Mouse (Mus musculus) kidney, postnatal 14 days (tissue): ENCODE measurements around the gene Emc8.

Experiments
- DNase-seq: peaks from one replicate; pipeline ENCODE4 v3.0.0; 2022; ENCODE audit warnings: mixed read lengths

The Emc8 gene

DNA sequence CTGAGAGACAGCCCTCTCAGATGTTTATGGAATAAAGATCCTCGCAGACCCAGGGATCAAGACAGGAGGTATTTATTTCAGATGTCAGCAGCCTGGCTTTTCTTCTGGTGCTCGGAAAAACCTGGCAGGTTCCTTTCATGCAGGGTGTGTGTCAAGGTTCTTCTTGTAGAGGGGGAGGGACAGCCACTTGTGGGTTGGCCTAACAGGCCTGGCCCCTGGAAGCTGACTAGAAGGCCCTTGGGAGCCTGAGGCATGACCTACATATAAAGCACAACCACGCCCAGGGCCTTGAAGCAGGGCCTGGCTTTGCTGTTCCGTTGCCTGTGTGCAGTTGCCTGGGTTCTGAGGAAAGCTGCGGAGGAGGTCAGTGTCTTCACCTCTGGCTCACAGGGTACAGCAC, 16.7 kb upstream of the Emc8 start:
- no peak for DNase-seq

DNA sequence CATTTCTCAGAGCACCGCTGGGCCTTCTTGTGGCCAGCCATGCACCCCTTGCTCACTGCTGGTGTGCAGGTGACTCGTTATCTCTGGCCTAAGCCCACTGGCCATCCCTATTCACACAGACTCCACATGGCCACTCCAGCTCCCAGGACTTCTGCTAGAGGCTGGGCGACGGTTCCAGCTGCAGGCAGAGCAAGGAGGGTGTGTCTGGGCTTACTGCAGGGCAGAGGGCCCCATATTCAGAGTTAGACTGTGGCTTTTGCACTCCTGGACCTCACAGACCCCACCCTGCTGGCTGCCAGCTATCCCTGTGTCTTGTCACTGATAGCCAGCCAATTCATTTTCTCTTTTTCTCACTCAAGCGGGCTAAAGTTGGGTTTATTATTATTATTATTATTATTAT, 15.7 kb upstream of the Emc8 start:
- no peak for DNase-seq

DNA sequence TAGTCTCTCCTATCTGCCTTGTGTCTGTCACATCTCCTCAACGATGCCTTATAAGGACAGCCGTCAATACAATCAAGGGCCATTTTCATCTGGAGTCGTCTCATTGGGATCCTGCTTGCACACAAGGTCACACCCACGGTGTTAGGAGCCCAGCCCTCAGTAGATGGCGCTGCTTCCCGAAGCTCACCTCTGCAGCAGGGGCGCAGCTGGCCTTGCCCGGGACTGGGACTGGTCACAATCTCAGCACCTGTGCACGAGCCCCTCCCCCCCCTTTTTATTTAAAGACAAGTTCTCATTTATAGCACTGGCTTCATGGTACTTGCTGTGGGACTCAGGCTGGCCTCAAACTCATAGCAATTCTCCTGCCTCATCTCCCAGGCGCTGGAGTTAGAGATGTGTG, 15.2 kb upstream of the Emc8 start:
- DNase-seq = peak; percentile 86

DNA sequence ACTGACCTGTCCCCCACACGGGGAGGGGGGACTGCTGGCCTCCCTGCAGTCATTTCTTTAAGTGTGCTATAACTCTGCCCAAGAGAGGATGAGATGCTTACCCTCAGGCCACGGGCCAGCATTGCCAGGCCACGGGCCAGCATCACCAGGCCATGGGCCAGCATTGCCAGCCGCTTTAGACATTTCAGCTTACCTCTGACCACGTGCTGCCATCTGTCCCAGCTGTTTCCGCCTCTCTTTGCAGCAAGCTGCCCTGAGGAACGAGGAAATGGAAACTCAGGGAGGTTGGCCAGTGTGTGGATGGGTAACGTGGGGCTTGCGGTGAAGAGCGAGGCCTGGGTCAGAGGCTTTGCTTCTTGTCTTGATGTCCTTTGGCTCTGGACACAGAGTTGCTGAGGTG, 12.7 kb upstream of the Emc8 start:
- no peak for DNase-seq

DNA sequence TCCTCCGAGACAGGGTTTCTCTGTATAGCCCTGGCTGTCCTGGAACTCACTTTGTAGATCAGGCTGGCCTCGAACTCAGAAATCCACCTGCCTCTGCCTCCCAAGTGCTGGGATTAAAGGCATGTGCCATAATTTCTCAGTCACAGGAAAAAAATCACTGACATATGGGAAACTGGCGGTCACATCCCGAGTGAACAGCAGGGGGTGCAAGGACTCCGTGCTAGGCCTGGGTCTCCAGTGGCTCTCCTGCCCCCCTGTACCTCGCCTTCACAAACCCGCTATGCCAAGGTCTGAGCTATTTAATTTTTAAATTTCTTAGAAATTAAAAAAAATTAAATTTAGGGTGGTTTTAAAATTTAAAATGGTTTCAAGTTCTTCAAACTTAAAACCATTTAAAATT, 12.0 kb upstream of the Emc8 start:
- peak; percentile 67 for DNase-seq

DNA sequence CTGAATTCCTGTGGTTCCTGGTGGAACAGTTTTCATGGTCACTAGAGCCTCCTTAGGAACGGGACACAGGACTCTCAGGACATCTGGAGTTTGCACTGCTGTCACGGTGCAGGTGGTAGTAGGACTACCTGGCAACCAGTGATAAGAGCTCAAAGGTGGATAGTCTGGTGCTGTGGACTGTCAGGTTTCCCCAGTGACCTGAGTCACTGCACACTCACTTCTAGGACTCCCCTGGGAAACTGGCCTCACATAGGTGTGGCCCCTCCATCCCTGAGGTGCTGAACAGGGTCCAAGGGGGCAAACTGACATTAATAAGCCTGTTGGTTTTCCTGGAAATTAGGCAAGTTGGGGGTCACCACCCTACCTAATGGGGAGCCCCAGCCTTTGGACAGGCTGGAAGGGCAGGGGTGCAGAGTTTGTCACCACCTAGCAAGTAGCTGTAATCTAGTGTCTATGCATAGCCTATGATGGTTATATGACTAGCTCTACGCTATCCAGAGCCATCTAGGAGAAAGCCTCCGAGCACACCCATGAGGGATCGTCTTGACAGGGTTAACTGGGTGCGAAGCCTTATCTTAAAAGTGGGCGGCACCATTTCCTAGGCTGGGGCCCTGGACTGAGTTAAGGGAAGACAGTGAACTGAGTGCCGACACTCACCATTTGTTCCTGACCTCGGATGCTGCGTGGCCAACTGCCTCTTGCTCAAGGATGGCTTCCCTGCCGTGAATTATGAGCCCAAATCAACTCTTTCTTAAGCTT, 11.4 kb upstream of the Emc8 start:
- DNase-seq = no peak

DNA sequence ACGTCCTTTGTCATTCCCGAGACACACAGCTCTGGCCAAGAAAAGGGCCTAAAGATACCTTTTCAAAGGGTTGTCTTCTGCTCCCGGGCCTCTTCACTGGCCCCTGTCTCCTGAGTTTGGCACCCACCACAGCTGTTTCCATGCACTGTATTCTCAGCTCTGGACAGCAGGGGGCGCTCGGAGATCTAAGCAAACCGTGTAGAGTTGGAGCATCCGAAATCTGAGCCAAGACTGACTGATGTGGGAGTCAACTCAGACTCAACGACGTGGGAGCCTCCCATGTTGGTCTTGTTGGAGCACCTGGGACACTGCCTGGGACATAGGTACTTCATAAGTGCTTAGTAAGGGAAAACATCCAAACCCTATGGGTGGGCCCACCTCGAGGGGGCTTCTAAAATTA, 10.1 kb upstream of the Emc8 start:
- DNase-seq = peak; percentile 88

DNA sequence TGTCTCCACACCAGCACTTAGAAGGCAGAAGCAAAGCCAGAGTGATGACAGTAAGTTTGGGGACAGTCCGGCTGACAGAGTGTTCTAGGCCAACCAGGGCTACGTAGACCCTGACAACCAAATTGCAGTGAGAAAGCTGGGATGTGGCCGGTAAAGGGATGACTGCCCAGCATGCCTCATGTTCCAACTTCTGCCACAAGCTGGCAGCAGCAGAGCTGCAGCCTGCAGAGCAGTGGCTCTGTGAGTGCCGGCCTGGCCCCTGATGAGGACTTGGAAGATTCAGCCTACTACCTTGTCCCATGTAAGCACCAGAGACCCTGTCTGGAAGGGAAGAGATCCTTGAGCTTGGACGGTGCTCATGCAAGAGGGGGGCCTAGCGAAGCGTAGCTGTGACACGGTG, 7.3 kb upstream of the Emc8 start:
- DNase-seq = no peak

DNA sequence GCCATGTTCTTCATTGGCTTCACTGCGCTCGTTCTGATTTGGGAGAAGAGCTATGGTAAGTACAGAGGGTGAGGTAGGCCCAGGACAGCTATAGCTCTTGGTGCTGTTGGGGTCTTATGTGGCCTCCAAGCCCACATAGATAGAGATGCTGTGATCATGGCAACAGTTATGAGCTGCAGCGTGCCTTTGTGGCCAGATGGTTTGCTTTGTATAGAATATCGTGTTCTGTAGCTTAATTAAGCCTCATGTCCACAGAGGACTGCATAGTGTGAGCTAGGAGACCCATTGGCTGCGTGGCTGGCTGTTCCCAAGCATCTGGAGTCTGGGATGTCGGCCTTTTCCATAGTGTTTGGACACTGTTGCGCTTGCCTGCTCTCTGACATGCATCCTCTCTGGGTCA, 4.9 kb upstream of the Emc8 start:
- no peak for DNase-seq

DNA sequence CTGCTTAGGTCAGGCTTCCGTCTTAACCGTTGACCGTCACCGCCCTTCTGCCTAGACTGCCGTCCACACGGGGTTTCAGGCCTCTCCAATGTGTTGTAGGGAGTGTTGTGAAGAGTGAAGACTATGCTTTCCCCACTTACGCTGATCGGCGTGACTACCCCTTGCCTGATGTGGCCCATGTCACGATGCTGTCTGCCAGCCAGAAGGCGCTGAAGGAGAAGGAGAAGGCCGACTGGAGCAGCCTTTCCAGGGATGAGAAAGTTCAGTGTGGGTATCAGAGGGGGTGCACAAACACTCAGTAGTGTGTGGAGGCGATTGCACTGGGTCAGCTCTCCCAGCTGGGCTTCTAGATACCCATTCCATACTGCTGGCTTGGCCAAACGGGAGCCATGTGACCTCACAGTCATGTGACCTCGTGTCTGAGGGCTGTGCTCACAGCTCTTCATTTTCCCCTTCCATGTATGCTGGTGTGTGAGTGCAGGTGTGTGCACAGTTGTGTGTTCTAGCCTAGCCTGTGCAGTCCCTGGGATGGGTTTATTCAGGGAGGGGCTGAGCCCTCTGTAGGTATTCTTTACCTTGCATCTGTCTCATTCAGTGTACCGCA, 4.4 kb upstream of the Emc8 start:
- no peak for DNase-seq

DNA sequence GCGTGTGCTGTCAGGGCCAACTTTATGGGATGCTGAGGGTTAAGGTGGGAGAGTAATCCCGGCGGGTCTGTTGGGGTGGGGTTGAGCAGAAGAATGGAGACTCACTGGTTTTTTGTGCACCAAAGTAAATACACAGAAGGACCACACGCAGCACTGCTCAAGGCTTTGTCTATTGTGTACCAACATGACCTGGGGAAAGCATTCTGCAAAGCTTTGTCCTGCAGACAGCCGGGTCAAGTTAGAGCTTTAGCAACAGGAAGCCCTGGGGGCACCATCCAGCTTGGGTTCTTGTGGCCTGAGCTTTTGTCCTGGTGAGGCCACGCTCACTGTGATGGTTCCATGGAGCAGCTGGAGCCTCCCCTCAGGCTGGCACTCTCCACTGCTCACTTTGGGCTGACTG, 3.4 kb upstream of the Emc8 start:
- no peak for DNase-seq

DNA sequence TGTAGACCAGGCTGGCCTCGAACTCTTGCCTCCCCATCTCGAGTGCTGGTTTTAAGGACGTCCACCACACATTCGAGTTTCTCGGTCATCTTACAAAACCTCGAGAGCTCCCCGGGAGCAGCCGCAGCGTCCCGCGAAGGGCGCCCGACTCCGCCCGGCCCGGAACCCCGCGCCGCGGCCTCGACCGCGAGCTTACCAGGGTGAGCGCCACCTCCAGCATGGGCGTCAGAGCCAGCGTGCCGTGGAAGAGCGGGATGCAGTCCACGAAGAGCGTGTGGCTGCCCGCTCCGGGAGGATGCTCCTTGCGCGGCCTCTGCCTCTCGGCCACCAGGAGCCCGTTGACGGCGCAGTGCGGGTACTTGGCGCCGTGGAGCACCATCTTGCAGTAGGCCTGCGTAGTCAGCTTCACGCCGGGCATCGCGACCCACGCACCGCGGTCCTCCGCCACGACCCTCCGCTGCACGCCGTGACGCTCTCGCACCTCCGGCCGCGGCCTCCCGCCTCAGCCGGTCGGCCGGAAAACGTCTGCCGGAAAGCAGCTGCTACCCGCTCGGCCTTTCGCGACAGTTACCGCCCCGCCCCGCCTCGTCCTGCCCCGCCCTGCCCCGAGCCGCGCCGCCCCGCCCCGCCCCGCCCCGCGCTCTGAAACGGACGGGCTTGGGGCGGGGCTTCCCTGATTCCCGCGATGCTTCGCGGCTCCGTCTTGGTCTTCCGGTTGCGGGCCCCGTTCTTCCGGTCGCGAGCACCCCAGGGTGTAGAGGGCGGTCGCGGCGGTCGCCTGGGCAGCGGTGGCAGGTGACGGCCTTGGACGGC, 606 bp downstream of the Emc8 start, which contains the start of the genes Gm27021 and Cox4i1:
TSS of gene Gm27021 (minus strand) at position 519 of the 813 bp plus-strand sequence.
TSS of gene Cox4i1 (plus strand) at position 662 of the 813 bp plus-strand sequence.
- DNase-seq = peak; percentile 96

DNA sequence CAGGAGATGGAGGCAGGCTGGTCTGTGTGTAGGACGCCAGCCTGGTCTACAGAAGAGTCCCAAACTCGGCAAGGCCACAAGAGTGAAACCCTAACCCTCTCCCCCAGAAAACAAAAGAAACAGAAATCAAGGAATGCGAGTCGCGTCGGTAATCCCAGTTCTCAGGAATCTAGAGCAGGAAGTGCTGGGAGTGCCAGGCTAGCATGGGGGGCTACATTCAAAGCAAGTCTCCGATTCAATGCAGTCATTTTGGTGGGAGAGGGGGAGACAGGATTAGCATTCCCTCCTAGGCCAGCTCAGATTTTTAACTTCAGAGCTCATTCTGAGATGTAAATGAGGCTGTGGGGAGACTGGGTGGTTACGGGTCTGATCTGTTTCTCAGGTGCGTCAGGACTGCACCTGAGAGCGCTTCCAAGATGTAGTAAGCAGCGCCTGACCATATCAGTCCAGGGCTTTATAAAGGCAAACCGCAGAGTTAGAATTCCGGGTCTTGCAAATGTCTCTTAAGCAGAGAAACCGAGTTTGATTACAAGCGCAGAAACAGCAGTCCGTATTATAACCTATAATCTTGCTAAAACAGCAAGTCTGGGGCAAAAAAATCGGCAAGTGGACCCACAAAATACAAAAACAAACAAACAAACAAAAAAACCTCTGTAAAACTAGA, 1.4 kb downstream of the Emc8 start:
- no peak for DNase-seq

DNA sequence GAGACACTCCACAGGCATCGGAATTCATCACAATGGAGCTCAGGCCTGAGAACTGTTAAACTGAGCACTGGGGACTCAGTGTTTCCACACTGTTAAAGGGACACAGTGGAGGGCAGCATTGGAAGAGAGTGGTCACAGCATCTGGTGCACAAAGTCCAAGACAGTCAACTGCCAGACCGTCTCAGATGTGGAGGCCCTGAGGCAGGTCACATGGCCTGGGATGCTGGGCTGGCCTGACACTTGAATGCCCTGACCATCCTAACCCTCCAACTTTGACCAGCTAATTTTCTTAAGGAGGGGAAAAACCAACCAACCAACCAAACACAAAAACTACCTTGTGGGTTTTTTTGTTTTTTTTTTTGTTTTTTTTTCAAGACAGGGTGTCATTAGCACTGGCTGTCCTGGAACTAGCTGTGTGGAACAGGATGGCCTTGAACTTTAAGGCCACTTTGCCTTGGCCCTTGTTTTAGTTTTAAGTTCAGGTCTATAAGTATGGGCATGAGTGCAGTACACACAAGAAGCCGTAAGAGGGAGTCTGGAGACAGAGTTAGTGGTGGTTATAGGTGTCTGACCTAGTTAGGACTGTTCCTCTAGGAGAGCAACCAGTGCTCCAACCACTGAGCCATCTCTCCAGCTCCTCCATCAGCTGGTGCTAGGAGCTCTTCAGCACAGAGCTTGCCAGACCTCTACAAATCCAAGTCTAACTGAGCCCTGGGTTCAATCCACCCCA, 2.5 kb downstream of the Emc8 start:
- DNase-seq = no peak

DNA sequence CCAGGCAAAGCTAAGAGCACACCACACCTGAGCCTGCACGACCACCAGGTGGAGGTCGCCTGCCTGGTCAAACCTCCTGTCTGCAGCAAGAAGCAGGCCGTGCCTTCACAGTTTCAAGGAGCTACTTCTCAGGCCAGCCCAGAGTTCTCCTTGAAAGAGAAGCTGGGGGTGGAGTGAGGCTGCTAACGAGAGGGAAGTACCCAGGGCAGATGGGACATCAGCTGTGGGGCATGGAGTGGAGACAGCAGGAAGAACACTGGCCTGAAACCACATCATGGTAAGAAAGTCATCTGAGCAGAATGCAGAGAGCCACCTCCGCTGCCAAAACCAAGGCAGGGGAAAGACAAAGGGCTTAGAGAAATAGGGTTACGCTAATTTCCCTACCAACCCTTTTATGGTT, 3.8 kb downstream of the Emc8 start:
- no peak for DNase-seq

DNA sequence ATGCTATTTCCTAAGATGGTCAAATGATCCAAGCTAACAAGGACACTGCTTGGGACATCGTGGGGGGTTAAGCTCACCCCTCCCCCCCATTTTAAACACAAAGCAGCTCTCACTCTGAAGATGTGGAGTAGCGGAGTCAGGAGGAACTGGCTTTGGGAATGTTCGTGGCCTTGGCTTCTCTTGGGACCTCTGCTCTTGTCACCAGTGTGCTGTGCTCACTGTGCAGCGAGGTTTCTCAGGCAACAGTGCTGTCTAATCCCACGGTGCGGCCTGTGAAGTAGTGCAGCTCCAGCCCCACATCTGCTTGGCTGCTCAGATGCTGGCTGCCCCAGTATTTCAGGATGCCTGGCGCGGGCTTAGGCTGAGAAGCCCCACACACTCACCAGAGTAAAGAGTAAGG, 11.0 kb downstream of the Emc8 start:
- no peak for DNase-seq

DNA sequence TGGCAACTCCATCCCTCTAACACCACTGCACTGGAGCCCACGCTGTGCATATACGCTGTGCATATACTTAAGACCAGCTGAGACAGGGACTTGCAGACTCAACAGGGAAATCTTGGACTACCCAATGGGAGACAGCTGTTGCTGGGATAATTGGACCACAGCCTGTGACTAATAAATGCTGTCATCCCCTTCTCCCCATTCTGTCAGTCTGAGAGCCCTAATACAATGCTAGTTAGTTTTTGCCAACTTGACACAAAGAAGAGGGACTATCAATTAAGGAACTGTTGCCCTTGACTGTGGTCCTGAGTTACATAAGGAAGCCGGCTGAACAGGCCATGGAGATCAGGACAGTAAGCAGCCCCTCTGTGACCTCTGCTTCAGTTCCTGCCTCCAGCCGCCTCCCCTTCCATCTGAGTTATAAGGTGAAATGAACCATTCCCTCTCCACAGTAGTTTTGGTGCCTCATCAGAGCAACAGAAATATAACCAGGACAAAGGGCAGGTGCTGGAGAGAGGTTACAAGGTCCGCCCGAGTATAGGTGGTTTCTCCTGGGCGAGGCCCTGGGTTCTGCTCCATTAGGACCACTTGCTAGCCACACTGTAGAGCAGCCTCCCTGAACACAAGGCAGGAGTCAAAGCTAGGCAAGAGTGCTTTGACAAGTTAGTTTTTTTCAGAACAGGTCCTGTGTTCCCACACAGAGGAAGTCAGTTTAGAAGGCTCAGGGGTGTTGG, 11.9 kb downstream of the Emc8 start:
- DNase-seq = no peak

DNA sequence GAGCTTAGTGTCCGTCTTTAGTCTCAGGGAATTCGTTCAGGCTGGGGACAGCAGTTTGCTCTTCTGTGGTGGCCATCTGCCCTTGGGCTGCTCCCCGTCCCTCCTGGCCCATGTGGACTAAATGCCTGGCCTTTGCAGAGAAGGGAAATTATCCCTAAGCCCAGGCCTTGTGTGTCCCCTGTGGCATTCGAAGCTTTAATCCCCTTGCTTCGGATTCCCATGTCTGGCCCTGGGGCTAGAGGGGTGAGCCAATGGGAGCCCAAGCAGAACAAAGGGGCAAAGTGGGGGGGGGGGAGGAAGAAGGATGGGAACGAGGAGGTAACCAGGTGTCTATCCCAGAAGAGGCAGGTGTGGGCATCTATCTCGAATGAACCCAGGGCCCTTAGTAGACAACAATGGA, 20.8 kb downstream of the Emc8 start, which contains the start of gene 1190005I06Rik:
TSS of gene 1190005I06Rik (minus strand) at position 101 of the 400 bp plus-strand sequence.
- no peak for DNase-seq

DNA sequence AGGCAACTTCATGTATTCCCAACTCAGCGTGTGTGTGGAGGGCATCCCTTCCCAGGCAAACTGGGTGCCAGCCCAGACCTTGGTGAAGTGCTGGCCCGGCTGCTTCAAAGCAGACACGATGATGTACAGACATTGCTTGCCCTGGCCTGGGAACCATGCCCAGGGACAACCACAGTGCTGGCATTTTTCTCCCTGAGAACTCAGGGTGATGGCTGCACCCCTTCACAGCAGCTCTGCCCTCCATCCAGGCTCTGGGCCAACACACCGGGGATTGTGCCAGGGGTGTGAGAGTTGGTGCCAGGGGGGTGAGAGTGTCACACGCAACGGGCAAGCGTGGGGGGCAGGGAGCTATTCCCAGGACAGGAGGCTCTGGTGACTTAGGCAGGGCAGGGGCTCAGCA, 23.7 kb downstream of the Emc8 start:
- DNase-seq = peak; percentile 49

DNA sequence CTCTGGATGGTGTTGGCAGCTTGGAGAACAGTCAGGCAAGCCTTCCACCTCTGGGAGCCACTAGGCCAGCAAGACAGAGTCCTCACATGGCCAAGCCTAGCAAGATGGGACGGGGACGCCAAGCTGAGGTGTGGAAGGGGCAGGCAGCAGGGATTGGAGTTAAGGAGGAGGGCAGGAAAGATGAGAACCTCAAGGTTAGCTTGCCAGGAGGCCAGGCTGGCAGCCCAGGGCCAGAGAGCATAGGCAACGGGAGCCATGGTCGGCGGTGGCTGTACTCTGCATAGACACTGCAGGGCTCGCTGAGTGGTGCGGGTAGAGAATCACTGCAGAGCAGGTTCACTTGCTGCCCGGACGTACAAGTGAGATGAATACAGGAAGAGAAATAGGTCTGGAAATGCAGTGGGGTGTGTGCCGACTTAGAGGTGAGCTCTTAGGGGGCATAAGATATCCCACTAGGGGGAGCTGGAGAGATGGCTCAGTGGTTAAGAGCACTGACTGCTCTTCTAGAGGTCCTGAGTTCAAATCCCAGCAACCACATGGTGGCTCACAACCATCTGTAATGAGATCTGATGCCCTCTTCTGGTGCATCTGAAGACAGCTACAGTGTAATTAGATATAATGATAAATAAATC, 26.2 kb downstream of the Emc8 start:
- DNase-seq = no peak

DNA sequence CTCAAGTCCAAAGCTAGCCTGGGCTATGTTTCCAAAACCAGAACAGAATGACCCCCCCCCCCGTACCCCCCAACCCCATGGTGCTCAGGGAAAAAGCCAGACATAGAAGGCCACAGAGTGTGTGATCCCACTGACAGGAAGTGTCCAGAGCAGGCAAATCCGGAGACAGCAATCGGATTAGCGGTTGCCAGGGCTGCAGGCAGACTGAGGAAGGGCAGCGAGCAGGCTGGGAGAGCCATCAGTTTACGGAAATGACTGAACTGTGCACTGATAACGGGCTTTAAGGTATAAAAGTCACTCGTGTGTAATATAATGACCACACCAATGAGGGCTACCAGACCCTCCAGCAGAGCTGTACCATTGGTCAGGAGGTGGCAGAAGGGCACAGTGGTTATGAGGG, 27.1 kb downstream of the Emc8 start:
- DNase-seq = no peak
